Mouse (Mus musculus): ENCODE results near the gene Gm20498. TPM values are rescaled to one million over a fixed set of nuclear protein-coding genes. Genes with fewer than 3 reads are reported as not detected.
"Not testable (repeated sequence)": the region's sequence is repeated elsewhere in the genome, so short reads cannot be mapped to it uniquely, and the experiment has no call there.

Gene Gm20498
- polyA plus RNA-seq, 1 experiment from 2014 or later: 26.2 TPM

DNA sequence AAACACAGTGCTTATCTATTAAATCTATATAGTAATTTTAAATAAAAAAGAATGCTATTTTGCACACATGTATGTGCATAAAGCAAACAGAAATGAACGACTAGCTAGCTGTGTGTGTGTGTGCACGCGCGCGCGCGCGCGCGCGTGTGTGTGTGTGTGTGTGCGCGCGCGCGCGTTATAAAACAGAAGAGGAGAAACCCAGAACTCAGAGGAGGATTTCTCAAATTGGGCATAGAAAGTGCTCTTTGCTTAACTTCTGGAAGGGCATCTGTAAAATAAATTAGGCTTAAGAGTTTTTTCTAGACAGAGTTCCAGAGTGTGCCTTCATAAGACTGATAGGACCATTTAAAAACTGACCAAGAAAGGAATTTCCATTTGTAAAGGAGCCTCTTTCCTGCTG lies 49.0 kb downstream of the Gm20498 start:
- H3K4me1 ChIP-seq: no peaks in the 10 kb centered on the region
- H3K4me3 ChIP-seq: peak overlapping the region; percentile 76
- no peaks in the 10 kb centered on the region for H3K27me3 ChIP-seq (ENCODE audit: low read depth, poor library complexity, severe bottlenecking)
- peak; percentile 42 for DNase-seq (ENCODE audit: low spot score)
- WGBS: 56% methylated on average over 17 of the region's 17 CpGs
- H3K36me3 ChIP-seq: 0 out of 2 replicates have a peak, but pooled peaks cover 3% of the 10 kb centered on the region
- H3K27ac ChIP-seq: peak overlapping the region; percentile 91; the same call in 1 of the 2 replicates
- no peaks in the 10 kb centered on the region for H3K9me3 ChIP-seq (replicated peaks)

DNA sequence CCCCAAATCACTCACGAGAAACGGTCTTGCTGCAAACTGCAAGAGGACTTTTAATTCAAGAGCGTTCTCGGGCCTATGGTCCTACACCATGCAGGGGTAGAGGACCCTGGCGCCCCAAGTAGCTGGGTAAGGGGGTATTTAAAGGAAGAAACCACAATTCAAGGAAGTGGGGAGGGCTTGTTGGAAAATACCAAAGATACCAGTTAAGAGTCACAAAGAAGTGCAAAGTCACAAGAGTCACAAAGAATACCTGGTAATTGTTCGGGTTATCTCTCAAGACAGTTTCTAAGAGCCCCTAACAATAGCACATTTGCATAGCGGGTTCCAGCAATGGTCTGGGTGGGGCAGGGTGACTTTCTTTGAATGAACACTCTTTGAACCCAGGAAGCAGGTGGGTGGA lies 73.7 kb downstream of the Gm20498 start:
- not testable (repeated sequence) for H3K9me3 ChIP-seq (replicated peaks); H3K27ac ChIP-seq; DNase-seq (ENCODE audit: low spot score); H3K4me3 ChIP-seq; H3K4me1 ChIP-seq; H3K27me3 ChIP-seq (ENCODE audit: low read depth, poor library complexity, severe bottlenecking)
- peaks cover 23% of the 10 kb centered on the region for H3K36me3 ChIP-seq
- 94% methylated on average over 7 of the region's 7 CpGs for WGBS

DNA sequence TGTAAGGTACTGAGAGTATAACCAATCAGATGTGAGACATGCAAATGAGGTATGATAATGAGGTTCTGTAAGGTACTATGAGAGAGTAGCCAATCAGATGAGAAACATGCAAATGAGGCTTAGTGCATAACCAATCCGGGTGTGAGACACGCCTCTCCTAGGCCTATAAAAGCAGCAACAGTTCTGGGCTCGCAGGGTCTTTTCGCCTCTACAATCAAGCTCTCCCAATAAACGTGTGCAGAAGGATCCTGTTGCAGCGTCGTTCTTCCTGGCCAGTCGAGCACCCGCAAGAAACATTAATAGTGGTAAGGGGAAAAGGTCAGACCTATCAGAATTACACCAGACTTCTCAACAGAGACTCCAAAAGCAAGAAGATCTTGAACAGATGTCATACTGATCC lies 93.7 kb downstream of the Gm20498 start:
- WGBS: 95% methylated on average over 9 of the region's 9 CpGs
- not testable (repeated sequence) for H3K27me3 ChIP-seq (ENCODE audit: low read depth, poor library complexity, severe bottlenecking); H3K36me3 ChIP-seq; H3K9me3 ChIP-seq (replicated peaks); H3K4me3 ChIP-seq; H3K4me1 ChIP-seq; DNase-seq (ENCODE audit: low spot score); H3K27ac ChIP-seq

DNA sequence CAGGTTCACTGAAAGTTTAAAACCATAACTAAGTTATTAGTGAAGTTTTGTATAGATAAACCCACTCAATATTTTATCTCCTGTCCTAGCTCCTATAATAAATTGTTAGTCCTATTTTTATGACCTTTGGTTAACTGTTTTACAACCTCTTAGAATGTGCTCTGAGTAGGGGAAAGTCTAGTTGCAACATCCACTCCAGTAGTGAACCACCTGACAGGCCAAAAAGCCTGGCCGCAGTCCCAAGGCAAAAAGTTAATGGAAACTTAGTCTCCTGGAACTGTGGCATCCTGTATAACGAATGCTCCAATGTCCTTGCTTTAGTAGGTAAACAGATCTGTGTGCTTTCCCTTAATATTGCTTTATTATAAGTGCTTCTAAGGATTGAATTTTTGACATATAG lies 97.9 kb downstream of the Gm20498 start:
- H3K4me1 ChIP-seq; H3K4me3 ChIP-seq; DNase-seq (ENCODE audit: low spot score); H3K27ac ChIP-seq; H3K27me3 ChIP-seq (ENCODE audit: low read depth, poor library complexity, severe bottlenecking); H3K9me3 ChIP-seq (replicated peaks): not testable (repeated sequence)
- H3K36me3 ChIP-seq: peaks cover 20% of the 10 kb centered on the region
- 95% methylated on average over 2 of the region's 2 CpGs for WGBS

DNA sequence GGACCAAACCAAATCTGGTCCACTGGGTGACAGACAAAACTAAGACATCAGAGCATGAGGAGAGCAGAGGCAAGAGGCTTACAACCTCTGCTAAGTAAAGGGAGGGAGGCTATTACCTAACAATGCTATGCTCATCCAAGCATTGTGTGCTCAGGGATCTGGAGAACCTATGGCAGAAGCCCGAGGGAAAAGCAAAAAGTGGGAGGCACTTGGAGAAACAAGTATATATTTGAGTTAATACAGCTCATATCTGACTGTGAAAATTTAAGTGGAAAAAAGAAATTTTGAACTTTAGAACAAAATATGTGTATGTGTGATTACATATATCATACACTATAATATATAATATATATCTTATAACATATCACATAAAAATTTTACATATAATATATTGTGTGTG lies 110.9 kb downstream of the Gm20498 start, which contains the start of gene Adam4:
Gene Adam4 (minus strand): TSS at position 101 of the 400 bp plus-strand sequence.
- H3K4me1 ChIP-seq: no peaks in the 10 kb centered on the region
- peaks cover 22% of the 10 kb centered on the region for H3K36me3 ChIP-seq
- H3K27ac ChIP-seq: no peak within 1 kb of the TSS
- H3K27me3 ChIP-seq (ENCODE audit: low read depth, poor library complexity, severe bottlenecking): no peaks in the 10 kb centered on the region
- WGBS: 91% methylated on average over 1 of the region's 1 CpGs
- DNase-seq (ENCODE audit: low spot score): no peak
- H3K9me3 ChIP-seq (replicated peaks): no peaks in the 10 kb centered on the region; the same call in 1 of the 2 replicates
- H3K4me3 ChIP-seq: no peak within 1 kb of the TSS

DNA sequence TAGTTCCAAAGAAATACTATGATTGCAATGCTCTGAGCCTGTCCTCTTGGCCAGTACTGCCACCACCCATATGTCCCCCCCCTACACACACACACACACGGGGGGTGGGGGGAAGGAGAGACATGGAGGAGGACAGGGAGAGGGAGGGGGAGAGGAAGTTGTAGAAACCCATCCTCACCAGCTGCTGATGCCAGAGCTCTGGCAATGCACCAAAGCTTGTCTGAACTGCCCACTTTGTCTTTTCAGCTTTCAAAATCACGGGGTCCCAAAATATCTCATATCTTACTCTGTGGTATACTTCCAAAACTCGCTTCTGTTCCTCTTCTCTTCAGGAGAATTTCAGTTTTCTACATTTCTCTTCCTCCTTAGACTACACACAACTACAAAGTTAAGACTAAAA lies 119.5 kb downstream of the Gm20498 start:
- no peak overlapping the region for H3K4me3 ChIP-seq
- no peak for DNase-seq (ENCODE audit: low spot score)
- H3K36me3 ChIP-seq: no peaks in the 10 kb centered on the region
- WGBS: 89% methylated on average over 3 of the region's 3 CpGs
- no peak overlapping the region for H3K27ac ChIP-seq
- H3K9me3 ChIP-seq (replicated peaks): no peaks in the 10 kb centered on the region
- no peaks in the 10 kb centered on the region for H3K27me3 ChIP-seq (ENCODE audit: low read depth, poor library complexity, severe bottlenecking)
- no peaks in the 10 kb centered on the region for H3K4me1 ChIP-seq

DNA sequence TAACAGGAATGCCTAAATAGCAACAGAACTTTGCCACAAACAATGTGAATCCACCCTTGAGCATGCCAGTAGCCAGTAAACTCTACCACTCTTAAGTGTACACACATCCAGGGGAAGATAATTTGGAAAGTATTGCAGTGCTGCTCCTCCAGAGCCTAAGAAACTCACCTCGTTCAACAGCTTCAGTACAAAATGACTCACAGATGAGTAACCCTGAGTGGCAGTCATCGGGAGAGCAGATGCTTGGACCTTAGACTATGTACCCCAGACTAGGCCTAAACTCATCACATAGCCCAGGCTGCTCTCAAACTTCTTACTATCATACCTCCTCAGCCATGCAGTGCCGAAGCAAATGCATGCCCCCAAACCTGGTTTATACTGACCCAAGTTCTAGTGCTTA lies 123.7 kb downstream of the Gm20498 start:
- Histone ChIP-seq H3K4me1 (no peaks in the 10 kb centered on the region), H3K27me3 (ENCODE audit: low read depth, poor library complexity, severe bottlenecking) (no peaks in the 10 kb centered on the region), H3K36me3 (no peaks in the 10 kb centered on the region), H3K27ac (no peak overlapping the region), H3K9me3 (replicated peaks) (no peaks in the 10 kb centered on the region), H3K4me3 (no peak overlapping the region)
- 91% methylated on average over 3 of the region's 3 CpGs for WGBS
- no peak for DNase-seq (ENCODE audit: low spot score)

DNA sequence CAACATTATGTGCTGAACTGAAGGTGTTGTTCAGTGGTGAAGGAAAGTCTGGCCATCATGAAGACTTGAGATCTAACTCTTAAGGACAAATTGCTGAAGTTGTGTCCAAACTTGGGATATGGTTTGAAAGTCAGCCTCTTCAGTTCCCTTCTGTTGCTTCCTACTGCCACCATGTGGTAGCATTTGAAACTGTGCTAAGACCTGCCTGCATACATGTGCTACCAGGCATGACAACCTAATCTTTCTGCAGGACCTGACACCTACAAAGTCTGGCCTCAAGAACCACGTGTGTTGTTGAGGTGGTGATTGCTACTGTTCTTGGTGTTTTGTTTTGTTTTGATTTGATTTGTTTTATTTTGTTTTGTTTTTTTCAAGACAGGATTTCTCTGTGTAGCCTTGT lies 130.5 kb downstream of the Gm20498 start:
- Histone ChIP-seq H3K36me3 (no peaks in the 10 kb centered on the region), H3K4me3 (no peak overlapping the region), H3K27ac (no peak overlapping the region), H3K9me3 (replicated peaks) (no peaks in the 10 kb centered on the region), H3K27me3 (ENCODE audit: low read depth, poor library complexity, severe bottlenecking) (no peaks in the 10 kb centered on the region), H3K4me1 (no peaks in the 10 kb centered on the region)
- 16% methylated on average over 1 of the region's 1 CpGs for WGBS
- peak; percentile 40 for DNase-seq (ENCODE audit: low spot score)

DNA sequence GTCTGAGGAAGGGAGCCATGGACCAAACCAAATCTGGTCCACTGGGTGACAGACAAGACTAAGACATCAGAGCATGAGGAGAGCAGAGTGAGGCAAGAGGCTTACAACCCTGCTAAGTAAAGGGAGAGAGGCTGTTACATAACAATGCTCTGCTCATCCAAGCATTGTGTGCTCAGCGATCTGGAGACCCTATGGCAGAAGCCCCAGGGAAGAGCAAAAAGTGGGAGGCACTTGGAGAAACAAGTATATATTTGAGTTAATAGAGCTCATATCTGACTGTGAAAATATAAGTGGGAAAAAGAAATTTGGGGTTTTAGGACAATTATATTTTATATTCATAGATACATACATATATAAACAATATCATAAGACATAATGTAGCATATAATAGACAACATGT lies 153.3 kb downstream of the Gm20498 start, which contains the start of gene Gm4787:
Gene Gm4787 (minus strand): TSS at position 101 of the 400 bp plus-strand sequence.
- not testable (repeated sequence) for H3K27me3 ChIP-seq (ENCODE audit: low read depth, poor library complexity, severe bottlenecking); H3K4me3 ChIP-seq
- 92% methylated on average over 1 of the region's 1 CpGs for WGBS

DNA sequence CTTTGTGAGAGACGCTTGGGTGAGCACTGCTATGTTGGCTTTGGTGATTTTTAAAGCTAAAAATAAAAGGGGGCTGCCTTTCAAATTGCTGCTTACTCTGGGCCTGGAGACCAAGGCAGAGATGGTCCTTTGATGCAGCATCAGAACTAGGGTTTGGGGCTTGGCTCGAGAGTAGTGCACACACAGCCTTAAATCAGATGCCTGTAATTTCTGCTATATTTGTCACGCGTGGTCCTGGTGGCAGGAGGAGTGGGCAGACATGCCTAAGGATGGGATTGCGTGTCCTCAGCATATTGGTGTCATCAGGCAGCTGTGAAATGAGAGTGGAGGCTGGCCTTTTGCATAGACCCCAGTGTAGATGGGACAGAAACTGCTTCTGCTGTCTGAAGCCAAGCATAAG lies 198.9 kb downstream of the Gm20498 start:
- no peaks in the 10 kb centered on the region for H3K36me3 ChIP-seq
- peaks cover 45% of the 10 kb centered on the region for H3K27me3 ChIP-seq (ENCODE audit: low read depth, poor library complexity, severe bottlenecking)
- DNase-seq (ENCODE audit: low spot score): no peak
- WGBS: 73% methylated on average over 5 of the region's 5 CpGs
- no peak overlapping the region; the same call in 1 of the 2 replicates for H3K4me3 ChIP-seq
- no peaks in the 10 kb centered on the region for H3K9me3 ChIP-seq (replicated peaks)
- H3K27ac ChIP-seq: no peak overlapping the region
- H3K4me1 ChIP-seq: peaks cover 30% of the 10 kb centered on the region

More for the DNA sequence above, 153.3 kb downstream of the Gm20498 start, which contains the start of gene Gm4787:
- DNase-seq (ENCODE audit: low spot score); H3K9me3 ChIP-seq (replicated peaks); H3K27ac ChIP-seq; H3K36me3 ChIP-seq; H3K4me1 ChIP-seq: not testable (repeated sequence)

DNA sequence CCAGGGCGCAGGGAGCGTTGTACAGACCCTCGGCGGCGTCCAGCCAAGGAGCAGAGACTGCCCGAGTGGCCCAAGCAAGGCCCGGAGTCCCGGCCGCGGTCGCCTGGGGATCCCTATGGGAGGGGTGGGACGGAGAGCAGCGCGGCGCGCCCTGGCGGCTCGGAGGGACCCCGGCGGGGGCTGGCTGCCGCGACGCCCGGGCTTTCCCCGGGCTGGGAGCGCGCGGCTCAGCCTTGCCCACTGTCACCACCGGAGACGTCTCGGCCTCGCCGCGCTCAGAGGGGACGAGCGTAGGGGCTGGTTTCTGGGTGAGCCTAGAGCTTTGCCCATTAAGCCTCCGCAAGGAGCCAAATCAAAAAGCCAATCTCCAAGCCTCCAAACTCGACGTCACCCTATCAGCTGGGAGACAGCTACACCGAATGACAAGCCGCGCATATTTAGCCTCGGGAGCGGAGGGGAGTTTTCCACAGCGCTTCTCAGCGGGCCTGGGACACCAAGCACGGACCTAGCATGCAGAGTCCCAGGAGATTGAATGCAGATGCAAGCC lies 199.8 kb downstream of the Gm20498 start, which contains the start of gene Slc8a3:
Gene Slc8a3 (minus strand): TSS at position 306 of the 547 bp plus-strand sequence.
- WGBS: 0% methylated on average over 47 of the region's 47 CpGs
- peak within 1 kb of the TSS; percentile 76 for H3K27ac ChIP-seq
- DNase-seq (ENCODE audit: low spot score): peak; percentile 73
- no peaks in the 10 kb centered on the region for H3K36me3 ChIP-seq
- peaks cover 30% of the 10 kb centered on the region for H3K4me1 ChIP-seq
- H3K9me3 ChIP-seq (replicated peaks): no peaks in the 10 kb centered on the region
- peak within 1 kb of the TSS; percentile 68 for H3K4me3 ChIP-seq
- H3K27me3 ChIP-seq (ENCODE audit: low read depth, poor library complexity, severe bottlenecking): peaks cover 45% of the 10 kb centered on the region

DNA sequence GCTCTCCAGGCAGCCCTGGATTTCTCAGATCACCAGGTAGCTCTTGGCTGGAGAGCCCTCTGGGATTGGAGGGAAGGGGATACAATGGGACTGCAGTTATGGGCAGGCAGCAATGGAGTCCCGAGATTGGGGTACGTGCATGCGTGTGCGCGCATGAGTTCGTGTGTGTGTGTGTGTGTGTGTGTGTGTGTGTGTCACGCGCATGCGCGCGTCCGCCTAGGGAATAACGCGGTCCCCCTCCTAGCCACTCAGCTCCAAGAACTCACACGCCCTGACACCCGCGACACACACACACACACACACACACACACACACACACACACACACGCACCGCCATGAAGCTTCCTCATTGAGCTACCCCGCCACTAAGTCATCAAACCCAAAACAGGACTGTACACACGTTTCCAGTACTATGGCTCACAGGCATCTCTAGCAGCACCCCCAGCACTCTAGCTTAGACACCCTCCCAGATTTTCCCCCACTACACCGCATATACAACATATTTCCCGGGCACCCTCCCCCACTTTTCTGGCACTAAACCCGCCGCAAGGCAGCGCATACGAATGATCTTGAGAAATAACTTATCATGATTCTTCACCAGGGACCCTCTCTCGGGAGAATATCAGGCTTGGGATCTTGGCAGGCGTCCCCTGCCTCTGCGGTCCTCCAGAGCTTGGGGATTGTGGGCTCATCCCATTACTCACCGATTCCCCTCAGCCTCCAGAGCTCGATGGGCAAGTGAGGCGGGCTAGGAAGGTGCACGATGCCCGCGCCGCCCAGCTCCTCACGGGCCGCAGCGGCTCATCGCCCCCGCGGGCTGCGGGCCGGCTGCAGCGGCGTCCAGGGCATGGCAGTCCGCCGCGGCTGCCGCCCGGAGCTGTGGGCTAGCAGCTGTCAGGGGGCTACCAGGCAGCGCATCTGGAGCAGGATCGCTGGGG lies 200.5 kb downstream of the Gm20498 start:
- Histone ChIP-seq H3K27me3 (ENCODE audit: low read depth, poor library complexity, severe bottlenecking) (peaks cover 45% of the 10 kb centered on the region), H3K9me3 (replicated peaks) (no peaks in the 10 kb centered on the region), H3K36me3 (no peaks in the 10 kb centered on the region), H3K4me1 (peaks cover 30% of the 10 kb centered on the region), H3K4me3 (peak overlapping the region; percentile 68), H3K27ac (peak overlapping the region; percentile 76)
- DNase-seq (ENCODE audit: low spot score): peak; percentile 71
- under 1% methylated on average over 51 of the region's 54 CpGs for WGBS

DNA sequence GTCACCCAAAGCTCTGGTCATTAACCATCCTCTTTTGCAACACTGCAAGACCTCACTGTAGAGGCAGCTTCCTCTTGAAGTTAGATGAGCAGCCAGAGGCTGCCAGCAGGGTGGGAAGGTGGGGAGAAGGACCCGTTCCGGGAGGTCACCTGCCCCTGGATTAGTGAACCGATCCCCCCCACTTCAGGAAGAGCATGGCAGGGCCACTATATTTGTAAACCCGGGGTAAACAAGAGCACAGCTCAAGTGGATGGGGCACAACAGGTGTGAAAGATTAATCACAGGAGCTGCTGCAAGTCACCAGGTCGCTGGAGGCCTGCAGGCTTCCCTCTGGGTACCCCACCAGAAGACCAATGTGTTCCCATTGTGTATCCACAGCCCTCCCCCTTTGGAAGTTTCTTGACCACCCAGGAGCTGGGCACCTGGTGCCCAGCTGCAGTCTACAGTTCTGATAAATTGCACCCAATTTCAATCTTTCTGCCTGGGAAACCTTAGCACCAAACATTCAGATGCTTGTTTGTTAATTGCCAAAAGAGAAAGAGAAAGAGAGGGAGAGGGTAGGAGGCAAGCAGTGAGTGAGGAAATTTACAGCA lies 201.6 kb downstream of the Gm20498 start:
- Histone ChIP-seq H3K4me1 (peaks cover 30% of the 10 kb centered on the region), H3K9me3 (replicated peaks) (no peaks in the 10 kb centered on the region), H3K27me3 (ENCODE audit: low read depth, poor library complexity, severe bottlenecking) (peaks cover 45% of the 10 kb centered on the region), H3K36me3 (no peaks in the 10 kb centered on the region), H3K4me3 (0 out of 2 replicates have a peak overlapping the region, but pooled peaks have one; percentile 68), H3K27ac (peak overlapping the region; percentile 53; the same call in 1 of the 2 replicates)
- peak; percentile 37 for DNase-seq (ENCODE audit: low spot score)
- 28% methylated on average over 5 of the region's 5 CpGs for WGBS
